Mouse (Mus musculus) forebrain, embryonic 10.5 days (tissue): Measurements from ENCODE around the gene Gm9913. TPM values are rescaled to one million over a fixed set of nuclear protein-coding genes. Genes with fewer than 3 reads are reported as not detected.

Source experiments
- DNase-seq: peaks from one replicate; pipeline ENCODE4 v3.0.0-alpha.2; 2017; ENCODE audit warnings: low spot score; ENCODE audit errors: extremely low spot score
- H3K27ac ChIP-seq: fragments of 300-500 bp; sonication (generic); 2 replicates; pipeline ENCODE4 v1.5.1; 2016; ENCODE audit warnings: mild to moderate bottlenecking
- H3K27me3 ChIP-seq: fragments of 300-500 bp; sonication (generic); 2 replicates; pipeline ENCODE4 v1.6.1; 2016; ENCODE audit warnings: mild to moderate bottlenecking; ENCODE audit not compliant: poor library complexity, severe bottlenecking
- H3K36me3 ChIP-seq: fragments of 300-500 bp; sonication (generic); replicated peaks from 2 replicates; pipeline ENCODE4 v1.6.1; 2016; ENCODE audit warnings: mild to moderate bottlenecking, moderate library complexity
- H3K4me1 ChIP-seq: fragments of 300-500 bp; sonication (generic); 2 replicates; pipeline ENCODE4 v1.6.1; 2016
- H3K4me3 ChIP-seq: fragments of 300-500 bp; sonication (generic); 2 replicates; pipeline ENCODE4 v1.5.1; 2016; ENCODE audit warnings: mild to moderate bottlenecking, moderate library complexity
- H3K9me3 ChIP-seq: fragments of 300-500 bp; sonication (generic); 2 replicates; pipeline ENCODE4 v1.6.1; 2016; ENCODE audit warnings: mild to moderate bottlenecking, moderate library complexity
- WGBS: fragments of 180-500 bp; shearing (Covaris S2); methylation state at CpG from one replicate; pipeline ENCODE4 v1.1.7; 2016; 5-methylcytosine and 5-hydroxymethylcytosine counted together
- polyA plus RNA-seq: library from polyadenylated mRNA; unstranded; fragments of >200 nt; fragmentation: Nextera tagmentation; extraction: Ambion mirVana; gene quantifications from 2 replicates; pipeline ENCODE4 v1.2.1, GENCODE M21; 2016

Gm9913 gene
- polyA plus RNA-seq, 1 experiment from 2014 or later: 0.19 TPM

- Histone ChIP-seq H3K9me3 (no peaks in the 10 kb centered on the region), H3K4me3 (no peak overlapping the region), H3K27ac (no peak overlapping the region), H3K27me3 (no peaks in the 10 kb centered on the region), H3K4me1 (no peaks in the 10 kb centered on the region), H3K36me3 (no peaks in the 10 kb centered on the region)
- WGBS: 86% methylated on average over 3 of the region's 3 CpGs
- DNase-seq: no peak
Observed at GRCm38 (mm10) chr2:125539640-125540039, 34.8 kb downstream of the Gm9913 start.

- no peaks in the 10 kb centered on the region for H3K9me3 ChIP-seq
- H3K27ac ChIP-seq: no peak overlapping the region
- WGBS: 89% methylated on average over 7 of the region's 7 CpGs
- H3K36me3 ChIP-seq: no peaks in the 10 kb centered on the region
- no peaks in the 10 kb centered on the region for H3K27me3 ChIP-seq
- H3K4me1 ChIP-seq: no peaks in the 10 kb centered on the region
- H3K4me3 ChIP-seq: no peak overlapping the region
- no peak for DNase-seq
Observed at GRCm38 (mm10) chr2:125540579-125540978, 35.7 kb downstream of the Gm9913 start.

GRCm38 (mm10) chr2:125541451-125541850 is 36.6 kb downstream of the Gm9913 start:
- Histone ChIP-seq H3K36me3 (no peaks in the 10 kb centered on the region), H3K27ac (no peak overlapping the region), H3K9me3 (no peaks in the 10 kb centered on the region), H3K4me3 (no peak overlapping the region), H3K27me3 (no peaks in the 10 kb centered on the region), H3K4me1 (no peaks in the 10 kb centered on the region)
- 85% methylated on average over 7 of the region's 7 CpGs for WGBS
- DNase-seq: no peak

GRCm38 (mm10) chr2:125543646-125544045 is 38.8 kb downstream of the Gm9913 start:
- H3K36me3 ChIP-seq: no peaks in the 10 kb centered on the region
- WGBS: 76% methylated on average over 1 of the region's 1 CpGs

GRCm38 (mm10) chr2:125544986-125545385 is 40.1 kb downstream of the Gm9913 start:
- no peaks in the 10 kb centered on the region for H3K9me3 ChIP-seq
- no peaks in the 10 kb centered on the region for H3K36me3 ChIP-seq
- H3K27me3 ChIP-seq: no peaks in the 10 kb centered on the region
- peaks cover 3% of the 10 kb centered on the region; the same call in 1 of the 2 replicates for H3K4me1 ChIP-seq
- no peak overlapping the region for H3K27ac ChIP-seq
- WGBS: 91% methylated on average over 3 of the region's 3 CpGs
- no peak overlapping the region for H3K4me3 ChIP-seq
- no peak for DNase-seq

More at GRCm38 (mm10) chr2:125543646-125544045, 38.8 kb downstream of the Gm9913 start:
- DNase-seq: no peak
- H3K9me3 ChIP-seq: no peaks in the 10 kb centered on the region
- H3K4me1 ChIP-seq: no peaks in the 10 kb centered on the region; the same call in 1 of the 2 replicates
- H3K4me3 ChIP-seq: no peak overlapping the region
- no peaks in the 10 kb centered on the region for H3K27me3 ChIP-seq
- H3K27ac ChIP-seq: no peak overlapping the region

GRCm38 (mm10) chr2:125548806-125549578 is 44.1 kb downstream of the Gm9913 start:
- WGBS: 78% methylated on average over 1 of the region's 1 CpGs
- no peak for DNase-seq
- no peaks in the 10 kb centered on the region for H3K9me3 ChIP-seq
- no peak overlapping the region for H3K27ac ChIP-seq
- peaks cover 3% of the 10 kb centered on the region; the same call in 1 of the 2 replicates for H3K4me1 ChIP-seq
- no peaks in the 10 kb centered on the region for H3K36me3 ChIP-seq
- no peaks in the 10 kb centered on the region for H3K27me3 ChIP-seq
- no peak overlapping the region for H3K4me3 ChIP-seq

- 81% methylated on average over 6 of the region's 6 CpGs for WGBS
- no peaks in the 10 kb centered on the region for H3K27me3 ChIP-seq
- H3K4me3 ChIP-seq: no peak overlapping the region
- peaks cover 23% of the 10 kb centered on the region for H3K4me1 ChIP-seq
- no peaks in the 10 kb centered on the region for H3K9me3 ChIP-seq
- no peak for DNase-seq
- H3K27ac ChIP-seq: no peak overlapping the region
- 0 out of 2 replicates have a peak, but pooled peaks cover 2% of the 10 kb centered on the region for H3K36me3 ChIP-seq
Observed at GRCm38 (mm10) chr2:125555830-125556229, 50.9 kb downstream of the Gm9913 start.

Other genes starting within 250 kb of the Gm9913 start
- gene Fbn1, start 2.9 kb downstream of the Gm9913 start, polyA plus RNA-seq: 4.2 and 5.2 TPM in 2 replicates
- gene Cep152, start 120.0 kb downstream of the Gm9913 start, polyA plus RNA-seq: 12.4 and 12.5 TPM in 2 replicates
- gene Eid1, start 168.0 kb downstream of the Gm9913 start, polyA plus RNA-seq: 123 and 126 TPM in 2 replicates
- gene Shc4, start 219.1 kb downstream of the Gm9913 start, polyA plus RNA-seq: 1.4 TPM in 2 replicates